9 mouse cellular contexts compared by ENCODE assay signal in genomic region chr4:117267284-117267683, GRCm38 (mm10). TPM values are rescaled to one million over a fixed set of nuclear protein-coding genes. Genes with fewer than 3 reads are reported as not detected.
DNase-seq lines count a peak whose midpoint lies in the region; ATAC-seq lines count a peak whose summit lies in the region.
"Had no signal": no experiment of that assay in that cellular context is flagged by ENCODE, and none has a peak within 500 bp of the region (broad histone marks: within the 10 kb centered on the region; RNA-seq: fewer than 3 reads in every experiment).

No protein-coding gene starts in this region.

- no peak overlapping the region for H3K27ac ChIP-seq in liver, embryonic 16.5 days (ENCODE audit: low read length)
- H3K27ac ChIP-seq: limb, embryonic 15.5 days had no signal

- peak; percentile 77 for DNase-seq in A20 (ENCODE audit: low read depth, low spot score)
- peak; percentile 57 for DNase-seq in c-Kit-negative CD71-positive TER-119-positive erythroid progenitor cells, embryonic 14.5 days (ENCODE audit: low read depth, low spot score)
- peak; percentile 85 for DNase-seq in forelimb bud, embryonic 11.5 days (ENCODE audit: low read depth, low spot score)
- peak; percentile 87 for DNase-seq in kidney, postnatal 10 days
- DNase-seq in right cerebral cortex, adult 2 months (ENCODE audit: low spot score in 2 of 2) = peak; percentile 86 to 91
- peak; percentile 34 for DNase-seq in yolk sac, embryonic 10.5 days (ENCODE audit: low spot score)

- WGBS in liver, embryonic 16.5 days (ENCODE audit: insufficient replicate concordance) = 0% methylated on average over 2 of the region's 2 CpGs

- ATAC-seq in CD4-positive, CD25-positive, alpha-beta regulatory T cell, adult 4 months = peak; percentile 81
- peak; percentile 39; the same call in 1 of the 2 replicates for ATAC-seq in liver, embryonic 16.5 days (ENCODE audit: low read depth)

- H3K9me3 ChIP-seq in liver, embryonic 16.5 days (replicated peaks; ENCODE audit: control insufficient read depth, low read length) = no peaks in the 10 kb centered on the region
- H3K9me3 ChIP-seq: limb, embryonic 15.5 days had no signal

- no peaks in the 10 kb centered on the region for H3K27me3 ChIP-seq in liver, embryonic 16.5 days (ENCODE audit: control insufficient read depth, insufficient read depth, low read depth, low read length)
- H3K27me3 ChIP-seq: limb, embryonic 15.5 days had no signal

- H3K9ac ChIP-seq in liver, embryonic 16.5 days (ENCODE audit: low read depth, low read length) = no peak overlapping the region
- H3K9ac ChIP-seq: limb, embryonic 15.5 days had no signal

- H3K4me2 ChIP-seq in liver, embryonic 16.5 days (ENCODE audit: low read depth, low read length) = no peak overlapping the region
- H3K4me2 ChIP-seq: limb, embryonic 15.5 days had no signal

- H3K4me3 ChIP-seq in liver, embryonic 16.5 days (ENCODE audit: low read depth, low read length) = no peak overlapping the region
- H3K4me3 ChIP-seq: limb, embryonic 15.5 days had no signal

- peaks cover 3% of the 10 kb centered on the region for H3K36me3 ChIP-seq in liver, embryonic 16.5 days (ENCODE audit: control insufficient read depth, insufficient read depth)

- H3K4me1 ChIP-seq in liver, embryonic 16.5 days (ENCODE audit: control insufficient read depth, low read depth, low read length) = no peaks in the 10 kb centered on the region

RNA-seq across cellular contexts. Expression of gene Armh1, which starts 15.4 kb away (rescaled TPM):
- polyA plus RNA-seq in CD4-positive, CD25-positive, alpha-beta regulatory T cell, adult 4 months (2017; shearing (Covaris generic)) = not detected
- 0.09 TPM in 1 of 2 replicates, not detected in the other for polyA plus RNA-seq in liver, embryonic 16.5 days (2015; fragmentation: Nextera tagmentation; extraction: Ambion mirVana)

RNA-seq across cellular contexts. Expression of gene Tmem53, which starts 15.5 kb away (rescaled TPM):
- polyA plus RNA-seq in CD4-positive, CD25-positive, alpha-beta regulatory T cell, adult 4 months (2017; shearing (Covaris generic)) = under 1 TPM; 0.55 to 0.75 TPM
- polyA plus RNA-seq in liver, embryonic 16.5 days (2015; fragmentation: Nextera tagmentation; extraction: Ambion mirVana) = 10.8 and 10.9 TPM in 2 replicates

Comparison
In these comparisons a context has a peak if more than half of its experiments do, and no peak if none do; other contexts are left out.
1. DNase-seq: peak in every context shown above with its lines; median percentile 88 in right cerebral cortex, adult 2 months; 87 in kidney, postnatal 10 days; 85 in forelimb bud, embryonic 11.5 days; 77 in A20; 57 in c-Kit-negative CD71-positive TER-119-positive erythroid progenitor cells, embryonic 14.5 days; 34 in yolk sac, embryonic 10.5 days.